Mouse (Mus musculus) neural tube, embryonic 12.5 days (tissue): ENCODE measurements around the gene Tmco5b. TPM values are rescaled to one million over a fixed set of nuclear protein-coding genes. Genes with fewer than 3 reads are reported as not detected.

Experiments
- ATAC-seq: fragments of 200-750 bp; cut with Nextera tagmentation; 2 replicates; pipeline ENCODE4 v1.8.0; 2017; ENCODE audit warnings: low read depth, mild to moderate bottlenecking, moderate TSS enrichment, moderate library complexity; ENCODE audit not compliant: low FRiP score
- H3K27ac ChIP-seq: fragments of 300-500 bp; sonication (generic); 2 replicates; pipeline ENCODE4 v1.5.1; 2016
- H3K27me3 ChIP-seq: fragments of 300-500 bp; sonication (generic); replicated peaks from 2 replicates; pipeline ENCODE4 v1.6.1; 2016; ENCODE audit warnings: mild to moderate bottlenecking
- H3K36me3 ChIP-seq: fragments of 300-500 bp; sonication (generic); 2 replicates; pipeline ENCODE4 v1.6.1; 2016; ENCODE audit warnings: mild to moderate bottlenecking
- H3K4me1 ChIP-seq: fragments of 300-500 bp; sonication (generic); 2 replicates; pipeline ENCODE4 v1.6.1; 2016
- H3K4me2 ChIP-seq: fragments of 300-500 bp; sonication (generic); replicated peaks from 2 replicates; pipeline ENCODE4 v1.6.1; 2016; ENCODE audit warnings: mild to moderate bottlenecking
- H3K4me3 ChIP-seq: fragments of 300-500 bp; sonication (generic); 2 replicates; pipeline ENCODE4 v1.5.1; 2016
- H3K9ac ChIP-seq: fragments of 300-500 bp; sonication (generic); 2 replicates; pipeline ENCODE4 v1.6.1; 2016; ENCODE audit warnings: mild to moderate bottlenecking
- H3K9me3 ChIP-seq: fragments of 300-500 bp; sonication (generic); 2 replicates; pipeline ENCODE4 v1.6.1; 2016; ENCODE audit warnings: mild to moderate bottlenecking
- WGBS: fragments of 180-500 bp; shearing (Covaris S2); methylation state at CpG from one replicate; pipeline ENCODE4 v1.1.7; 2016; 5-methylcytosine and 5-hydroxymethylcytosine counted together
- polyA plus RNA-seq: library from polyadenylated mRNA; unstranded; fragments of >200 nt; fragmentation: Nextera tagmentation; extraction: Ambion mirVana; gene quantifications from 2 replicates; pipeline ENCODE4 v1.2.1, GENCODE M21; 2016

Tmco5b gene
- polyA plus RNA-seq, result not detected in 2 replicates

DNA sequence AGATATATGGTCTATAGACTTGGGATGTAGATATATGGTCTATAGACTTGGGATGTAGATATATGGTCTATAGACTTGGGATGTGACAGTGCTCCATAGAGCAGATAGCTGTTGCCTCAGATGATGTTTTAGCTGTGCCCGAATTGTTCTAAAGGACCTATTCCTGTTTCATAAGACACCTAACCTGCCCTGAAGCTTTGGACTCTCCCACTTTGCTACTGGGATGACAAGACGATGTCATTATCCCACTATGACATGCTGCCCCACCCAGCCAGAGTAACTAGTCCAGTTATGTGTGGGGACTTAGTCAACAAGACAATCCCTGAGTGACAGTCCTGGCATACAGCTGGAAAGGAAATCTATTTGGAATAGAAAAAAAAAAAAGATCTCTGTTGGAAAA lies at the start of gene Tmco5b:
Gene Tmco5b (plus strand): TSS at position 301 of the 400 bp plus-strand sequence.
- H3K36me3 ChIP-seq, result no peaks in the 10 kb centered on the region
- no peak for ATAC-seq
- H3K9ac ChIP-seq, result no peak within 1 kb of the TSS
- 92% methylated on average over 2 of the region's 2 CpGs for WGBS
- no peaks in the 10 kb centered on the region for H3K9me3 ChIP-seq
- H3K27me3 ChIP-seq, result no peaks in the 10 kb centered on the region
- H3K4me2 ChIP-seq, result no peak within 1 kb of the TSS
- no peaks in the 10 kb centered on the region for H3K4me1 ChIP-seq
- H3K4me3 ChIP-seq, result no peak within 1 kb of the TSS
- no peak within 1 kb of the TSS for H3K27ac ChIP-seq

DNA sequence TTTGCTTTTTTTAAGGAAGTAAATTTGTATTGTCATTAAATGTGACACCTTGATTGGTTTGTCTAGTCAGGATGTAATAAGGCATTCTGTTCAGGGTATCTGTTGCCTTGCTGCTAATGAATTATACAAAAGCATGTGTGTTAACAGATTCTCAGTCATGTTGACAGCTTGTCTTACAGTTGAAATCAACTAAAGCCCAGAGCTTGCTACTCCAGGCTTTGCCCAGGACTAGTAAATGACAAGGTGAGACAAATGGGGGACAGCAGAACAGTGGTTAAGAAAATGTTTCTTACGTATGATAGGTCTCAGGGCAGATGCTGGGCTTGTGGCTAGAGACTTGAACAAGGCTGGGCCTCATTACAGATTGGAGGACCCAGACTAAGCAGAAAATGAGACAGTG lies 48.5 kb upstream of the Tmco5b start:
- Histone ChIP-seq H3K9me3 (no peaks in the 10 kb centered on the region), H3K27ac (no peak overlapping the region), H3K4me2 (no peak overlapping the region), H3K27me3 (no peaks in the 10 kb centered on the region), H3K4me1 (no peaks in the 10 kb centered on the region), H3K4me3 (no peak overlapping the region), H3K9ac (no peak overlapping the region), H3K36me3 (no peaks in the 10 kb centered on the region)
- 74% methylated on average over 1 of the region's 1 CpGs for WGBS
- no peak for ATAC-seq

DNA sequence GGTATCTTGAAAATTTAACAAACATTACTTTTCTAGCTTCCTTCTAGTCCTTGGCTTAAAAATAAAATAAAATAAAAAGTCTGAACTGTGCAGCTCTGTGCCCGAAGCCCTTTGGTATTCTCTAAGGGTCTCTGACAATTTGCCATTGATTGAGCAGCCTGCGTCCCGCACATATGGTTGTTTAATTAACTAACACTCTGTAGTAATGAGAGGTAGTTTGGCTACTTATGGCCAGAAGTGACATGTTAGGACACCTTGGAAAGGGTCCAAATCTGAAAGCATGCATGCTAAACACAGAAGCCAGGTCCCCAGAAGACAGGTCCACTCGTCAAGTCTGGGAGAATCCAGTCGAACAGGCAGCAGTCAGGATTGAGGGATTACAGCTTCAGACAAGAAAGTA lies 46.7 kb upstream of the Tmco5b start:
- Histone ChIP-seq H3K27ac (no peak overlapping the region), H3K9me3 (no peaks in the 10 kb centered on the region), H3K36me3 (no peaks in the 10 kb centered on the region), H3K27me3 (no peaks in the 10 kb centered on the region), H3K4me1 (no peaks in the 10 kb centered on the region), H3K4me3 (no peak overlapping the region), H3K9ac (no peak overlapping the region), H3K4me2 (no peak overlapping the region)
- no peak for ATAC-seq
- 76% methylated on average over 5 of the region's 5 CpGs for WGBS

DNA sequence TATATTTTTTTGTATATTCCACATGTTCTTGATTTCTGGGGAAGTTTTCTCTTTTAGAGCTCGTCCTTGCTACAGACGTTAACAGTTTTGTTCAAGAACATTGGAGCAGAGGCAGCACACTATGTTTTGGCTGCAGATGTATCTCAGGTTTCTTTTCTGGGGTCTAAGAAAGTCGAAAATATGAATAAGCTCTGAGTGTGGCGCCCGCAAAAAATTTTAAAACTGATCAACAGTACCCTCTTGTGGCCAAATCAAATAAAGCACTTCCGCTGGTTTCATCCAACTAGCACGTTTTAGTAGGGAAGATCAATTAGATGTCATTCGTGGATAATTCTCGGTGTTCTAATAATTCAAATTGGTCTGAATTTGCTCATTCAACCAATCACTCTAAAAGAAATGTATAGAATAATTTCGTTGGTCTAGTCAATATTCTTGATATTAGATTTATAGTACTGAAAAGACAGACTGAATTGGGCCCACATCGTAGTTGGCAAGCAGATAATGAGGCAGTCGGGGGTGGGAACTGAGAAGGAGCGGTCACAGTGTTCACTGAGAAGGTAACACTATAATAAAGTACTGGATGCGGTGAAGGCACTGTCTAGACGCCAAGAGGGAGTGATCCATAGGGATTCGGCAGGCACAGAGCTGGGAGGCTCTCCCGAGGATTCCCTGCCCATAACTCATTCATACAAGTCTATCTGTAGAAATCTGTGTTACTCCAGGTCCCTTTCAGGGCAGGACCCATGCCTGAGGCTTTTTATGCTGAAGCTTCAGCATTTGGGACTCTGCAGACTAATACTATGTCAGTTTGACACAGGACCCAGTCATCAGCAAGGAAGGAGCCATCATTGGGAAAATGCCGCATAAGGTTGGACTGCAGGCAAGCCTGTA lies 17.1 kb downstream of the Tmco5b start:
- no peaks in the 10 kb centered on the region for H3K9me3 ChIP-seq
- H3K9ac ChIP-seq, result no peak overlapping the region
- H3K36me3 ChIP-seq, result no peaks in the 10 kb centered on the region
- no peak overlapping the region for H3K4me3 ChIP-seq
- no peaks in the 10 kb centered on the region for H3K27me3 ChIP-seq
- no peak overlapping the region for H3K27ac ChIP-seq
- H3K4me1 ChIP-seq, result no peaks in the 10 kb centered on the region
- no peak overlapping the region for H3K4me2 ChIP-seq
- ATAC-seq, result peak; percentile 58
- 44% methylated on average over 18 of the region's 18 CpGs for WGBS

DNA sequence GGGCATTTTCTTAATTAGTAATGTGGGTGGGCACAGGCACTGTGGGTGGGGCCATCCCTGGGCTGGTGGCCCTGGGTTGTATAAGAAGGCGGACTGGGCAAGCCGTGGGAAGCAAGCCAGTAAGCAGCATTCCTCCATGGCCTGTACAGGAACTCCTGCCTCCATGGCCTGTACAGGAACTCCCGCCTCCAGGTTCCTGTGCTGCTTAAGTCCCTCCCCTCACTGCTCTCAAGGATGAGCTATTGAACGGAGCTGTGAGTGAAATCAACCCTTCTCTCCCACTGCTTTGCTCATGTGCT lies 17.7 kb downstream of the Tmco5b start:
- no peaks in the 10 kb centered on the region for H3K9me3 ChIP-seq
- no peak overlapping the region for H3K4me3 ChIP-seq
- H3K4me2 ChIP-seq, result no peak overlapping the region
- 75% methylated on average over 4 of the region's 4 CpGs for WGBS
- no peaks in the 10 kb centered on the region for H3K27me3 ChIP-seq
- H3K9ac ChIP-seq, result no peak overlapping the region
- no peaks in the 10 kb centered on the region for H3K36me3 ChIP-seq
- no peak overlapping the region for H3K27ac ChIP-seq
- 0 out of 2 replicates have a peak, but pooled peaks have one; percentile 33 for ATAC-seq
- H3K4me1 ChIP-seq, result no peaks in the 10 kb centered on the region

DNA sequence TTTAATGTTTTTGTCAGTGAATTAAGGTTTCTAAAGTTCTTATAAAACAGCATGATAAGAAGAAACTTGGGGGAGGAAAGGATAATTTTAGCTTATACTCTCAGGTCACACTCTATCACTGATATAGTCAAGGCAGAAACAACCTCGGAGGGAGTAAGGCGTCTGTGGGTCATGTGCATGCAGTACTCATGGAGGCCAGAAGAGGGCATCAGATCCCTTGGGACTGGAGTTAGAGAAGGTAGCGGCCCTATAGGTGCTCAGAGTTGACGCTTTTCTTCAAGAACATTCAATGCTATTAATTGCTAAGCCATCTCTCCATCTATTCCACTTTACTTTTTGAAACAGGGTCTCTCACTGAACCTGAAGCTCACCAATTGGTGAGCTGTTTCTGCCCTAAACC lies 19.8 kb downstream of the Tmco5b start:
- 19% methylated on average over 4 of the region's 4 CpGs for WGBS
- no peak overlapping the region for H3K9ac ChIP-seq
- no peak overlapping the region for H3K27ac ChIP-seq
- H3K36me3 ChIP-seq, result no peaks in the 10 kb centered on the region
- no peak overlapping the region for H3K4me3 ChIP-seq
- peak; percentile 57; the same call in 1 of the 2 replicates for ATAC-seq
- H3K27me3 ChIP-seq, result no peaks in the 10 kb centered on the region
- no peak overlapping the region for H3K4me2 ChIP-seq
- no peaks in the 10 kb centered on the region for H3K9me3 ChIP-seq
- no peaks in the 10 kb centered on the region for H3K4me1 ChIP-seq

DNA sequence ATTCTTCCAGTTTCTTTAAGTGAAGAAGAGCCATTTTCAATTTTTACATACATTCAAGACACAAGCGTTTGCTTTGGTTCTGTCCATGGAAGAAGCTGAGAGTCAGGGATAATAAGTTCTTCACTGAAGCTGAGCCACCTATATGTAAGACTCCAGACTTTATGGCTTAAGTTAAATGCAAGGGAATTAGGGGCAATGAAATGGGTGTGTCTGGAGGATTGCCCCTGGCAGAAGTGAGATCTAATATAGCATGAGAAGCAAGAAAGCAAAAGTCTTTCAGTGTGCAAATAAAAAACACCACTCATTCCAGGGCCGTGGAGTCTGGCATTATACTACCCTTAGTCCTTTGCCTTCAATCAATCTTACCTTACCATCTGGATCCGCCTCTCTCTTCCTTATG lies 25.7 kb downstream of the Tmco5b start:
- ATAC-seq, result no peak
- WGBS, result 66% methylated on average over 3 of the region's 3 CpGs
- Histone ChIP-seq H3K27me3 (no peaks in the 10 kb centered on the region), H3K27ac (no peak overlapping the region), H3K4me3 (no peak overlapping the region), H3K4me2 (no peak overlapping the region), H3K4me1 (no peaks in the 10 kb centered on the region), H3K9me3 (no peaks in the 10 kb centered on the region), H3K9ac (no peak overlapping the region), H3K36me3 (no peaks in the 10 kb centered on the region)

DNA sequence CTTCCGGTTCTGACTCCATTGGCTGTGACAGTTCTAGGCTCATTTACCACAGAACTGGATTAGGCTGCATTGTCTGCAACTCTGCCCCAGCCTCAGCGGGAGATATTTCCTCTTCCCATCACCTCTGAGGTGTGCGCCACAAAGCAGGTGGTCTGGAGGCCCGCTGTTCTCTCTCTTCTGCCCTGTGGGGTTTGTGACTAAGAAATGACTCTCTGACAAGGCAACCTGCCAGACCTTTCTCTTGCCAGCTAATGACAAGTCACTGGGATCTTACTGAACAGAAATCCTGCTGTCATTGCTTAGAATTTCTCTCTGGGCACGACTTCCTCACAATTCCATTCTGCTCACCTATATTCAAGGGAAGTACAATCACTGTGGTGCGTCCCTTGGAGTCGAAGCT lies 37.5 kb downstream of the Tmco5b start:
- 44% methylated on average over 7 of the region's 7 CpGs for WGBS
- Histone ChIP-seq H3K4me2 (no peak overlapping the region), H3K36me3 (no peaks in the 10 kb centered on the region), H3K27ac (no peak overlapping the region), H3K4me1 (peaks cover 4% of the 10 kb centered on the region; the same call in 1 of the 2 replicates), H3K9me3 (no peaks in the 10 kb centered on the region), H3K9ac (no peak overlapping the region), H3K4me3 (no peak overlapping the region), H3K27me3 (no peaks in the 10 kb centered on the region; the same call in 1 of the 2 replicates)
- ATAC-seq, result no peak

DNA sequence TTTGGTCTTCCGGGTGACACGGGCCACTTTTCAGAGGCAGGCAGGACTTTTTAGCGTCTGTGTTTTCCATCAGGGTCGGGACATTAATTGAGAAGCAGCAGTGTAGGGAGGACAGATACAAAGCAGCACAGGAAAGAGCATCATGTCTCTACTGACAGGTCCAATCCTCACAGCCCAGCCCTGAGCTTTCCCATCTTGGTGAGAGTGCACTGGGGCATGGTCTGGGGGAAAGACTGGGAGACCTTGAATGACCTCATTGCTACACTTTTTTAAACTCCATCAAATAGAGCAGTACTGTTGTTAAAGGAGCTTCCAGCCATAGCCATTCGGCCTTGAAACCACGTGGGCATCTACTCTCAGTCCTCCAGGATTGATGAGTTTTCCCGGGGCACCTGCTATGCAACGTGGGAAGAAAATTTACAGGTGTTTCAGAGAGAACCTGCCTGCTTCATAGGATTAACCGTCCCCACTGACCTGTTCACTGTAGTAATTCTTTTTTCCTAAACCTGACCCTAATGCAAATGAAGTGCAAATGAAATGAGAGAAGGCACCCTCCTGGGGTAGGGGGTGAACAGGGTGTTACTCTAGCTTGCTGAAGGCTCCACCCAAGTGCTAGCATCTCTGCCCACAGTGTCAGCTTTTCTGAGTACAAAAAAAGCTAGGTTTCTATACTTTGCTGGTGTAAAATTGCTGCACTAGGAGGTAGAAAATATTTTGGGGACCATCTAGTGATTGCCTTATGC lies 48.4 kb downstream of the Tmco5b start:
- no peaks in the 10 kb centered on the region for H3K9me3 ChIP-seq
- H3K27me3 ChIP-seq, result 0 out of 2 replicates have a peak, but pooled peaks cover under 1% of the 10 kb centered on the region
- 53% methylated on average over 9 of the region's 9 CpGs for WGBS
- no peaks in the 10 kb centered on the region for H3K4me1 ChIP-seq
- no peak overlapping the region for H3K27ac ChIP-seq
- no peak for ATAC-seq
- no peaks in the 10 kb centered on the region for H3K36me3 ChIP-seq
- H3K4me2 ChIP-seq, result no peak overlapping the region
- H3K4me3 ChIP-seq, result no peak overlapping the region
- no peak overlapping the region for H3K9ac ChIP-seq

DNA sequence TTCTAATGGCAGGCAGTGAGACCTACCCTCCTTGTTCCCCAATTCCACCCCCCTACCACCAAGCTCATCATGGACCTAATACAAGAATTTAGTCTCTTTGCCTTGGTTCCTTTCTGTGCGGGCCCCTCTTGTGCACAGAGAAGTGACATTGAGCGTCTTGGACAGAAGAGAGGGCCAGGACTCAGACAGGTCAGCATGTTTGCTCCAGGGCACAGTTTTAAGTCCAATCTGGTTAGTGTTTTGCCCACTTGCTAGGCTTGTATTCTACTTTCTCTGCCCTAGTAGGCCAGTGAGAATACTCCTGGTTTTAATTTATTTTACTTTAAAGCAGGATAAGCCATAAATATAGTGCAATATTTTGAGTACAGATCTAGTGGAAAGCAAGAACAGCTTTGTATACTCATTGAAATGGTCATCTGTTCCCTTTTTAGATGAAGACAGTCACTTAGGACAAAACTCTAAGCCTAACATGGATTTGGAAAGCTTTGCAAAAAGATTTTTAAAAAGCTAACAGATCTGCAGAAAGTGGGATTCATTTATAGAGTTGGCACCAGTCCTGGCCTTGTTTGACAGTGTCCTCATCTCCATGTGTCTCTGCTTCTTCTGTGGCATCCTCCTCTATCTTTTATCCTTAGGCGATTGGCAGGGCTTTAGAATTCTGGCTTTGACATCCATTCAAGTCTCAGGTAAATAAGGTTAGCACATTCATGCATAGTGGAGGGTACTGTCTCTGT lies 50.2 kb downstream of the Tmco5b start:
- WGBS, result 92% methylated on average over 3 of the region's 3 CpGs
- no peak overlapping the region for H3K27ac ChIP-seq

DNA sequence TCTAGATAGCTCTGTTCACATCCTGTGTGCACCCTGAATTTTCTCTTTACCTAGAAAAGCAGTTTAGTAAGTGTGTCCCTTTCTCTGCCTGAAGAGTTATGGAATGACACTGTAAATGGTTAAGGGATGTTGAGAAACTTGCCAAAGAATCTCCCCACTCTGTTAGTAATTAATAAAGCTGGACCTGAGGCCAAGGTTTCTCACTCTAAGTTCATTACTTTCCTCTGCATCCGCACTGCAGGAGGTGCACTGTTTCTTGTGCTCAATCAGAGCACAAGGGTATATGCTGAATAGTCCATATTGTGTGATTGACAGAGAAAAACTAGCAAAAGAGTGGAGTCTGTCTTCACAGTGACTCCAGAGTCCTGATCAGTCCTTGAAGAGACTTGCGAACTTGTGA lies 59.0 kb downstream of the Tmco5b start:
- H3K4me1 ChIP-seq, result no peaks in the 10 kb centered on the region
- H3K27ac ChIP-seq, result no peak overlapping the region
- no peak overlapping the region for H3K4me3 ChIP-seq
- H3K9ac ChIP-seq, result no peak overlapping the region
- no peaks in the 10 kb centered on the region for H3K27me3 ChIP-seq
- no peaks in the 10 kb centered on the region for H3K9me3 ChIP-seq
- 85% methylated on average over 2 of the region's 2 CpGs for WGBS
- H3K4me2 ChIP-seq, result no peak overlapping the region
- ATAC-seq, result no peak
- H3K36me3 ChIP-seq, result no peaks in the 10 kb centered on the region

More for the DNA sequence above, 50.2 kb downstream of the Tmco5b start:
- Histone ChIP-seq H3K4me1 (no peaks in the 10 kb centered on the region), H3K4me2 (no peak overlapping the region), H3K9ac (no peak overlapping the region), H3K27me3 (no peaks in the 10 kb centered on the region), H3K9me3 (no peaks in the 10 kb centered on the region), H3K4me3 (no peak overlapping the region), H3K36me3 (no peaks in the 10 kb centered on the region)
- no peak for ATAC-seq
